Mouse (Mus musculus) midbrain, embryonic 14.5 days (tissue): ENCODE measurements around the gene Tcf7. TPM values are rescaled to one million over a fixed set of nuclear protein-coding genes. Genes with fewer than 3 reads are reported as not detected.

ENCODE experiments used
- ATAC-seq: fragments of 200-750 bp; cut with Nextera tagmentation; 2 replicates; pipeline ENCODE4 v1.8.0; 2017; ENCODE audit warnings: moderate number of reproducible peaks, moderate library complexity; ENCODE audit not compliant: low FRiP score, low TSS enrichment
- DNase-seq: peaks from one replicate; pipeline ENCODE4 v3.0.0-alpha.2; 2015
- H3K27ac ChIP-seq: fragments of 300-500 bp; sonication (generic); replicated peaks from 2 replicates; pipeline ENCODE4 v1.5.1; 2014; ENCODE audit warnings: mild to moderate bottlenecking, low read depth, low read length, moderate library complexity
- H3K27me3 ChIP-seq: fragments of 300-500 bp; sonication (generic); 2 replicates; pipeline ENCODE4 v1.6.1; 2014; ENCODE audit warnings: low read length, control low read depth, mixed read lengths; ENCODE audit not compliant: control insufficient read depth, insufficient read depth
- H3K36me3 ChIP-seq: fragments of 300-500 bp; sonication (generic); 2 replicates; pipeline ENCODE4 v1.6.1; 2014; ENCODE audit warnings: low read length, control low read depth; ENCODE audit not compliant: control insufficient read depth, insufficient read depth
- H3K4me1 ChIP-seq: fragments of 300-500 bp; sonication (generic); 2 replicates; pipeline ENCODE4 v1.6.1; 2014; ENCODE audit warnings: mild to moderate bottlenecking, antibody characterized with exemption, low read length, control low read depth; ENCODE audit not compliant: control insufficient read depth, insufficient read depth
- H3K4me2 ChIP-seq: fragments of 300-500 bp; sonication (generic); 2 replicates; pipeline ENCODE4 v1.6.1; 2014; ENCODE audit warnings: mild to moderate bottlenecking, low read length, moderate library complexity
- H3K4me3 ChIP-seq: fragments of 300-500 bp; sonication (generic); replicated peaks from 2 replicates; pipeline ENCODE4 v1.5.1; 2014; ENCODE audit warnings: low read depth, low read length
- H3K9ac ChIP-seq: fragments of 300-500 bp; sonication (generic); replicated peaks from 2 replicates; pipeline ENCODE4 v1.6.1; 2014; ENCODE audit warnings: mild to moderate bottlenecking, low read length, moderate library complexity
- H3K9me3 ChIP-seq: fragments of 300-500 bp; sonication (generic); 2 replicates; pipeline ENCODE4 v1.6.1; 2016; ENCODE audit warnings: low read length, control low read depth, mixed read lengths; ENCODE audit not compliant: control insufficient read depth
- WGBS: fragments of 180-500 bp; shearing (Covaris S2); extraction: QIAGEN DNeasy Blood & Tissue Kit; methylation state at CpG from one replicate; pipeline ENCODE4 v1.1.7; 2014; 5-methylcytosine and 5-hydroxymethylcytosine counted together
- polyA plus RNA-seq: library from polyadenylated mRNA; unstranded; fragments of >200 nt; fragmentation: Nextera tagmentation; extraction: Ambion mirVana; gene quantifications from 2 replicates; pipeline ENCODE4 v1.2.1, GENCODE M21; 2014

Tcf7 gene
- polyA plus RNA-seq, 1 experiment from 2014 or later = 5.8 TPM

GRCm38 (mm10) chr11:52292894-52293293 lies 10.1 kb upstream of the Tcf7 start:
- DNase-seq (no peak), ATAC-seq (no peak)
- 83% methylated on average over 6 of the region's 6 CpGs for WGBS
- H3K9me3 ChIP-seq = no peaks in the 10 kb centered on the region
- H3K27me3 ChIP-seq = no peaks in the 10 kb centered on the region
- H3K27ac ChIP-seq = no peak overlapping the region
- H3K4me1 ChIP-seq = no peaks in the 10 kb centered on the region
- H3K4me3 ChIP-seq = no peak overlapping the region
- no peaks in the 10 kb centered on the region for H3K36me3 ChIP-seq
- H3K9ac ChIP-seq = no peak overlapping the region
- H3K4me2 ChIP-seq = no peak overlapping the region

GRCm38 (mm10) chr11:52292346-52292745 lies 9.5 kb upstream of the Tcf7 start:
- 85% methylated on average over 7 of the region's 7 CpGs for WGBS
- Histone ChIP-seq H3K9me3 (no peaks in the 10 kb centered on the region), H3K9ac (no peak overlapping the region), H3K27ac (no peak overlapping the region), H3K27me3 (no peaks in the 10 kb centered on the region), H3K4me2 (no peak overlapping the region), H3K36me3 (no peaks in the 10 kb centered on the region), H3K4me1 (no peaks in the 10 kb centered on the region), H3K4me3 (no peak overlapping the region)
- no peak for DNase-seq
- ATAC-seq = no peak

- 12% methylated on average over 4 of the region's 4 CpGs for WGBS
- DNase-seq = peak; percentile 7
- H3K9ac ChIP-seq = no peak overlapping the region
- H3K4me1 ChIP-seq = peaks cover 25% of the 10 kb centered on the region
- ATAC-seq = no peak
- H3K27me3 ChIP-seq = peaks cover 41% of the 10 kb centered on the region
- no peak overlapping the region for H3K27ac ChIP-seq
- H3K9me3 ChIP-seq = no peaks in the 10 kb centered on the region
- H3K36me3 ChIP-seq = no peaks in the 10 kb centered on the region
- H3K4me2 ChIP-seq = no peak overlapping the region
- no peak overlapping the region for H3K4me3 ChIP-seq
Observed at GRCm38 (mm10) chr11:52286958-52287305, 4.1 kb upstream of the Tcf7 start.

DNA sequence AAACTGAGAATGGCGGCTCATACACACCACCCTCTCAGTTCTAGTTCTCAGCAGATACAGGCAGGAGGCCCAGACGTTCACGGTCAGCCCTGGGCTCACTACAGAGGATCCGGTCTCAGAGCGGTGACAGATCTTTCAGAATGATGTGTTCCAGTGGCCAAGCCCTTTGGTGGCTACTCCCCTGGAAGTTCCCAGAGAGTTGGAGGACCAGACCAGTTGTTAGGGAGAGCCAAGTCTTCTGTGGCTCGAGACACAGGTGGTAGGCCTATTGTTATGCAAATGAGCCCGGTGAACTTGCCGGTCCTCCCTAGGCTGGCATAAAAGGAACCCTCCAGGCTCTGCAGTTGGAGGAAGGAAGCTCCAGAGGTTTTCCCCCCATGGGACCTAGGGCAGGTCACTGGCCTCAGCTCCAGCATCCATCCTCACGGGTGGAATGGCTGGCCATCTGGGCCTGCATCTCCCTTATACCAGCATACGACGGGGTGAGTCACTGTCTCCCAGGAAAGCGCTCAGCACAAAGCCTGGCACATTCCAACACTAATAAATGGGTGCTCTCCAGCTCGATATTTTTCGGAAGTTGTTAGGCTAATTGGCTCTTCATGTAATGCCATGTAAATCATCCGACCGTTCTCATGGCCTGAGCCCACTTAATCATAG lies 3.6 kb upstream of the Tcf7 start:
- no peaks in the 10 kb centered on the region for H3K9me3 ChIP-seq
- H3K4me1 ChIP-seq = peaks cover 25% of the 10 kb centered on the region
- 9% methylated on average over 16 of the region's 16 CpGs for WGBS
- H3K36me3 ChIP-seq = no peaks in the 10 kb centered on the region
- H3K27ac ChIP-seq = no peak overlapping the region
- ATAC-seq (no peak), DNase-seq (peak; percentile 19)
- H3K4me2 ChIP-seq = no peak overlapping the region
- H3K4me3 ChIP-seq = no peak overlapping the region
- no peak overlapping the region for H3K9ac ChIP-seq
- H3K27me3 ChIP-seq = peaks cover 47% of the 10 kb centered on the region

DNA sequence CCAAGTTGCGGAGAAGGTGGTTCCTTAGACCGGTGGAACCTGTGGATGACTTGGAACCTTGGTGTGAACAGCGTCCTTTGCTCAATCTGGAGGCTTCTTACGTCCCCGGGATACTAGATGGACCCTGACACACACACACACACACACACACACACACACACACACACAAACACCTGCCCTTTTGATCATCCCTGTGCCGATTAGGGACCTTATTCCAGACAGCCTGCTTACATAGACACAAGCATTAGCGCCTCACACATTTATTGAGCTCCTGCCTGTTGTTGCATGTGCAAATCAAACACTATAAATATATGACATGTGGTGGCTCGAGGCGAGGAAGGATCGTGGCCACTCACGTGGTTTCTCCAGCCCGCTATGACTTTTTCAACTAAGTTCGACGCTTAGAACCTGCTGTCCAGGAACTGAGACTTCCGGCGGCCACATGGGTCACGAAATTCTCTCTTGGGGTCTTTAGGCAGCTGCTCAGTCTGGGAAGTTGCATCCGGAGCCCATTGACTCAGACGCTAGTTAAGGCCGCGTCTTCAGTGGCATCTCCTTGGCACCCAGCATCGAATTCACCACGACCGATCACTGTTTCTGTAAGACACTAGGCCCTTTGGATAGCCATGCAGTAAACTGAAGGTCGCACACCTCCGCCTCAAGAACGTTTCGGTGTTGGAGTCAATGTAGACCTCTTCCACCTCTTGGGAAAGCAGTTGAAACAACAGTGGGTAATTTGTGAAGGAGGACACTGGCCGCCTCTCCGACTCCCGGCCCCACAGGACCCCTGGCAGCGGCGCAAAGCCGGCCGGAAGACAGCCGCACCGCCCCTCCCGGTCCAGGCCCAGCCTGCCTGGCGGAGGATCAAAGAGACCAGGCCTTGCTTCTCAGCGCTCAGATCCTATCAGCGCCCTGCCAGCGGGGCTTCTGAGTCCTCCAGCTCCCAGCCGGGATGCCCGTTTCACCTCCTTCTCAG lies 1.1 kb upstream of the Tcf7 start:
- Histone ChIP-seq H3K27ac (no peak overlapping the region), H3K9me3 (no peaks in the 10 kb centered on the region), H3K36me3 (no peaks in the 10 kb centered on the region), H3K4me1 (peaks cover 25% of the 10 kb centered on the region), H3K9ac (no peak overlapping the region), H3K4me2 (peak overlapping the region; percentile 96), H3K27me3 (peaks cover 50% of the 10 kb centered on the region), H3K4me3 (peak overlapping the region; percentile 48)
- ATAC-seq (0 out of 2 replicates have a peak, but pooled peaks have one; percentile 28), DNase-seq (peak; percentile 73)
- WGBS = 9% methylated on average over 44 of the region's 44 CpGs

GRCm38 (mm10) chr11:52282420-52282773 lies 417 bp downstream of the Tcf7 start:
- peak overlapping the region; percentile 48 for H3K4me3 ChIP-seq
- H3K9ac ChIP-seq = peak overlapping the region; percentile 46; the same call in 1 of the 2 replicates
- no peak overlapping the region for H3K27ac ChIP-seq
- 1% methylated on average over 19 of the region's 19 CpGs for WGBS
- peaks cover 50% of the 10 kb centered on the region for H3K27me3 ChIP-seq
- no peaks in the 10 kb centered on the region for H3K9me3 ChIP-seq
- no peak for ATAC-seq
- peaks cover 25% of the 10 kb centered on the region for H3K4me1 ChIP-seq
- H3K36me3 ChIP-seq = no peaks in the 10 kb centered on the region
- peak overlapping the region; percentile 96 for H3K4me2 ChIP-seq
- DNase-seq = no peak

DNA sequence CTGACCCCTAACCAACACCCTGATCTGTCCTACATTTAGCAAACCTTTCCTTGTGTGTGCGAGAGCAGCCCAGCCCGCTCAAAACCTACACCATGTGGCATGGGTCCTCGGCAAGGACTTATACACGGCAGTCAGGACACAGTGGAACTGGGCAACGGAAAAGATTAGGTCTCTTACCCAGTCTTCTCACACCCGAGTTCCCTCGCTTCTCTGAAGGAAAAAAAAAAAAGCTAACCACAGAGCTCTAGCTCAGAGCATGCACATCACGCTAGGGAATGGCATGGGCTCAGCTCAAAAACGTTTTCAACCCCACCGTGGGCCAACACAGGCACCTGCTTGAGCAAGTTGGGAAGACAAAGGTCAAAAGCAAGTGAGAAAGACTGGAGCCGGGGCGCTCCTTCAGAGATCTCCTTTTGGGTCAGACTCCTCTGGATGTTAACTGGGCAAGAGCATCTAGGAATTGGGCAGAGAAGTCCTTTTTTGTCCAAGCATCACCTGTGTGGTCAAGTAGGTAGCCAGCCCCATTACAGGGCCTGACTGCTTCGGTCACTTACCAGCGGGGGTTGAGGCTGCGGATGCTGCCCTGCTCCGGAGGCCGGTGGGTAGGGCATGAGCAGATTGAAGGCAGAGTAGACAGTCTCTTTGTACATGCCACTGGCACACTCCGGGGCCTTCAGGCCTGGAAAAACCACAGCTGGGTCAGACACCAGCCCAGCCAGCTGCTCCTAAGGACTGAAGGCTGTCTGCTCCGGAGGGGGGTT lies 1.1 kb downstream of the Tcf7 start:
- no peak for ATAC-seq
- Histone ChIP-seq H3K9me3 (no peaks in the 10 kb centered on the region), H3K4me2 (peak overlapping the region; percentile 96), H3K36me3 (no peaks in the 10 kb centered on the region), H3K27ac (no peak overlapping the region), H3K27me3 (peaks cover 50% of the 10 kb centered on the region), H3K4me1 (peaks cover 25% of the 10 kb centered on the region), H3K9ac (no peak overlapping the region), H3K4me3 (peak overlapping the region; percentile 48; the same call in 1 of the 2 replicates)
- no peak for DNase-seq
- WGBS = 64% methylated on average over 19 of the region's 19 CpGs

DNA sequence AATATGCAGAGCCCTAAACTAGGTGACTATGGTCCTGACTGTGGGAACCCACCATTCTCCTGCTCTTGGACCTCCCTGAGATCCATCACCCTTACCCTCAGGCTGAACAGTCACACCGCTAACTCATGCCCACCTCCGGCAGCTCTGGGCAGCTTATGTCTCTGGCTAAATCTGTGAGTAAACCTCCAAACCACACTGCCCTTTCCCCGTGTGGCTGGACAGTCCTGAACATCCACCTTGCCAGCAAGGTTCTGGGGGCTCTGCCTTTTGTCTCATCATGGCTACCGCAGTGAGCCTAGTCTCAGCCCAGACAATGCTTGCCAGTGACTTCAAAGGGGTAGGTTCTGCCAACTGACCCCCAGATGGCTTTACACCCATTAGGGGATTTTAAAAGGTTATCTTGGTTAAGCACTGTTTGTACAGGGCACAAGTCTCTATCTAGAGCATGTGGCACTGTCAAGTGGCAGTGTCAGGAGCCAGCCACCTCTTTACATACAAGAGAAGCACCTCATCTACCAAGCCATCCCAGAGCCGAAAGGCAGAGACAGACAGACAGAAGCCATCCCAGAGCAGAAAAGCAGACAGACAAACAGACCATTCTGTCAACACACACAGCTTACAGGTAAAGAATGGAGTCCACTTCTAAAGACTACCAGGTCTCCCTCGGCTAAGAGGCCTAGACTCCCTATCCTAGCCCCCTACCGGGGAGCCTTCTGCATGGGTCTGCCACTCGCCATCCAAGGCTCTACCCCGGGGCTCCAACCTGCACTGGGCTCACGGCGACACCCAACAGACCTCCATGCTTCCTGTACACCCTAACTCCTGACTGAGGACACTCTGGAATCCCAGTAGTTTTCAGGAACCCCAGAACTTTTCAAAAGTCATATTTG lies 2.0 kb downstream of the Tcf7 start:
- Histone ChIP-seq H3K27ac (no peak overlapping the region), H3K4me1 (peaks cover 18% of the 10 kb centered on the region), H3K4me2 (no peak overlapping the region), H3K4me3 (no peak overlapping the region), H3K36me3 (no peaks in the 10 kb centered on the region), H3K9me3 (no peaks in the 10 kb centered on the region), H3K27me3 (peaks cover 44% of the 10 kb centered on the region), H3K9ac (no peak overlapping the region)
- DNase-seq = no peak
- no peak for ATAC-seq
- 89% methylated on average over 11 of the region's 11 CpGs for WGBS
